In genomic region chr11:7198006-7198405, GRCm38 (mm10) we compare ENCODE assay signal across 21 mouse cellular contexts. TPM values are rescaled to one million over a fixed set of nuclear protein-coding genes. Genes with fewer than 3 reads are reported as not detected.
DNase-seq lines count a peak whose midpoint lies in the region; ATAC-seq and TF ChIP-seq lines count a peak whose summit lies in the region.
"Had no signal": no experiment of that assay in that cellular context is flagged by ENCODE, and none has a peak within 500 bp of the region (broad histone marks: within the 10 kb centered on the region; RNA-seq: fewer than 3 reads in every experiment).

No protein-coding gene starts in this region.

- no peaks in the 10 kb centered on the region for H3K36me3 ChIP-seq in intestine, embryonic 14.5 days (ENCODE audit: control insufficient read depth, insufficient read depth, low read length)
- no peaks in the 10 kb centered on the region for H3K36me3 ChIP-seq in intestine, embryonic 16.5 days (ENCODE audit: control insufficient read depth, insufficient read depth, low read length)
- H3K36me3 ChIP-seq in midbrain, embryonic 13.5 days = no peaks in the 10 kb centered on the region
- H3K36me3 ChIP-seq in midbrain, embryonic 16.5 days (ENCODE audit: control insufficient read depth, insufficient read depth, low read length) = no peaks in the 10 kb centered on the region
- no peaks in the 10 kb centered on the region for H3K36me3 ChIP-seq in liver, postnatal 0 days (replicated peaks; ENCODE audit: insufficient read depth, low read length)
- H3K36me3 ChIP-seq: hindbrain, embryonic 13.5 days; limb, embryonic 15.5 days; midbrain, embryonic 12.5 days had no signal

- H3K4me2 ChIP-seq in intestine, embryonic 14.5 days (ENCODE audit: low read length) = no peak overlapping the region
- no peak overlapping the region for H3K4me2 ChIP-seq in intestine, embryonic 16.5 days (ENCODE audit: low read depth, low read length)
- H3K4me2 ChIP-seq in midbrain, embryonic 13.5 days (replicated peaks) = no peak overlapping the region
- H3K4me2 ChIP-seq in midbrain, embryonic 16.5 days (ENCODE audit: low read length) = no peak overlapping the region
- H3K4me2 ChIP-seq in liver, postnatal 0 days (ENCODE audit: low read depth, low read length) = peak overlapping the region; percentile 29; the same call in 1 of the 2 replicates
- H3K4me2 ChIP-seq: hindbrain, embryonic 13.5 days; limb, embryonic 15.5 days had no signal

- H3K4me3 ChIP-seq in intestine, embryonic 14.5 days (ENCODE audit: low read depth, low read length) = no peak overlapping the region
- H3K4me3 ChIP-seq in intestine, embryonic 16.5 days (ENCODE audit: low read length) = no peak overlapping the region
- H3K4me3 ChIP-seq in midbrain, embryonic 13.5 days (replicated peaks) = no peak overlapping the region
- no peak overlapping the region for H3K4me3 ChIP-seq in midbrain, embryonic 16.5 days (ENCODE audit: low read depth, low read length)
- H3K4me3 ChIP-seq in liver, postnatal 0 days (ENCODE audit: low read depth, low read length) = peak overlapping the region; percentile 38
- H3K4me3 ChIP-seq: hindbrain, embryonic 13.5 days; limb, embryonic 15.5 days; midbrain, embryonic 12.5 days had no signal

- no peaks in the 10 kb centered on the region for H3K27me3 ChIP-seq in intestine, embryonic 14.5 days (replicated peaks; ENCODE audit: control insufficient read depth, insufficient read depth, low read length)
- no peaks in the 10 kb centered on the region for H3K27me3 ChIP-seq in intestine, embryonic 16.5 days (replicated peaks; ENCODE audit: control insufficient read depth, insufficient read depth, low read length)
- peaks cover 5% of the 10 kb centered on the region; the same call in 1 of the 2 replicates for H3K27me3 ChIP-seq in midbrain, embryonic 13.5 days
- H3K27me3 ChIP-seq in midbrain, embryonic 16.5 days (ENCODE audit: control insufficient read depth, insufficient read depth, low read depth, low read length) = no peaks in the 10 kb centered on the region
- no peaks in the 10 kb centered on the region for H3K27me3 ChIP-seq in liver, postnatal 0 days (ENCODE audit: insufficient read depth, low read length)
- H3K27me3 ChIP-seq: hindbrain, embryonic 13.5 days; limb, embryonic 15.5 days had no signal

- H3K27ac ChIP-seq in intestine, embryonic 14.5 days (ENCODE audit: low read depth) = no peak overlapping the region
- no peak overlapping the region for H3K27ac ChIP-seq in intestine, embryonic 16.5 days (ENCODE audit: low read length)
- no peak overlapping the region for H3K27ac ChIP-seq in midbrain, embryonic 13.5 days
- H3K27ac ChIP-seq in midbrain, embryonic 16.5 days (ENCODE audit: low read length) = no peak overlapping the region
- H3K27ac ChIP-seq in liver, postnatal 0 days (ENCODE audit: low read depth) = peak overlapping the region; percentile 96
- H3K27ac ChIP-seq: hindbrain, embryonic 13.5 days; limb, embryonic 15.5 days; midbrain, embryonic 12.5 days had no signal

- TF ChIP-seq CTCF in liver, postnatal 0 days (IDR thresholded peaks at IDR 0.05; ENCODE audit: low read depth) = no peak

- DNase-seq in intestine, embryonic 14.5 days (ENCODE audit: low spot score) = no peak
- DNase-seq in kidney, postnatal 14 days = peak; percentile 28
- peak; percentile 65 for DNase-seq in liver, postnatal 0 days
- no peak for DNase-seq in right cerebral cortex, adult 2 months (ENCODE audit: low spot score in 2 of 2)
- DNase-seq in layer of hippocampus, postnatal 14 days (ENCODE audit: low spot score in 2 of 2) = no peak
- DNase-seq: adrenal gland, postnatal 25 days; gastrocnemius, postnatal 25 days; thymus, postnatal 25 days had no signal

- H3K4me1 ChIP-seq in intestine, embryonic 14.5 days (replicated peaks; ENCODE audit: control insufficient read depth, insufficient read depth, low read length) = no peaks in the 10 kb centered on the region
- peaks cover 6% of the 10 kb centered on the region; the same call in 1 of the 2 replicates for H3K4me1 ChIP-seq in intestine, embryonic 16.5 days (ENCODE audit: control insufficient read depth, insufficient read depth, low read length)
- peaks cover 11% of the 10 kb centered on the region for H3K4me1 ChIP-seq in midbrain, embryonic 13.5 days (replicated peaks)
- peaks cover 5% of the 10 kb centered on the region; the same call in 1 of the 2 replicates for H3K4me1 ChIP-seq in midbrain, embryonic 16.5 days (ENCODE audit: control insufficient read depth, insufficient read depth, low read length)
- peaks cover 6% of the 10 kb centered on the region; the same call in 1 of the 2 replicates for H3K4me1 ChIP-seq in liver, postnatal 0 days (ENCODE audit: insufficient read depth)
- H3K4me1 ChIP-seq: hindbrain, embryonic 13.5 days; limb, embryonic 15.5 days had no signal

- peak; percentile 1; the same call in 1 of the 2 replicates for ATAC-seq in intestine, embryonic 14.5 days (replicated peaks; ENCODE audit: low FRiP score, low TSS enrichment, low read depth)
- ATAC-seq in intestine, embryonic 16.5 days = no peak
- ATAC-seq in midbrain, embryonic 13.5 days = peak; percentile 18; the same call in 1 of the 2 replicates
- ATAC-seq in midbrain, embryonic 16.5 days = no peak
- peak; percentile 7 for ATAC-seq in liver, postnatal 0 days

- TF ChIP-seq EP300 in liver, postnatal 0 days (IDR thresholded peaks at IDR 0.05; ENCODE audit: low read depth) = no peak

- H3K9ac ChIP-seq in intestine, embryonic 14.5 days (ENCODE audit: low read length) = no peak overlapping the region
- H3K9ac ChIP-seq in intestine, embryonic 16.5 days (ENCODE audit: low read depth, low read length) = no peak overlapping the region
- H3K9ac ChIP-seq in midbrain, embryonic 13.5 days (replicated peaks) = no peak overlapping the region
- H3K9ac ChIP-seq in midbrain, embryonic 16.5 days (ENCODE audit: low read depth, low read length) = no peak overlapping the region
- H3K9ac ChIP-seq in liver, postnatal 0 days (replicated peaks) = peak overlapping the region; percentile 68
- H3K9ac ChIP-seq: hindbrain, embryonic 13.5 days; limb, embryonic 15.5 days had no signal

- 92% methylated on average over 19 of the region's 19 CpGs for WGBS in intestine, embryonic 14.5 days
- 89% methylated on average over 19 of the region's 19 CpGs for WGBS in intestine, embryonic 16.5 days
- WGBS in midbrain, embryonic 13.5 days = 87% methylated on average over 19 of the region's 19 CpGs
- WGBS in midbrain, embryonic 16.5 days = 85% methylated on average over 19 of the region's 19 CpGs
- WGBS in liver, postnatal 0 days (ENCODE audit: insufficient replicate concordance) = 64% methylated on average over 19 of the region's 19 CpGs

- H3K9me3 ChIP-seq in intestine, embryonic 14.5 days (ENCODE audit: control insufficient read depth, low read length) = 0 out of 2 replicates have a peak, but pooled peaks cover 4% of the 10 kb centered on the region
- H3K9me3 ChIP-seq in intestine, embryonic 16.5 days (ENCODE audit: control insufficient read depth, low read length) = no peaks in the 10 kb centered on the region
- H3K9me3 ChIP-seq in midbrain, embryonic 13.5 days = no peaks in the 10 kb centered on the region
- no peaks in the 10 kb centered on the region; the same call in 1 of the 2 replicates for H3K9me3 ChIP-seq in midbrain, embryonic 16.5 days (replicated peaks; ENCODE audit: control insufficient read depth, low read length, poor library complexity, severe bottlenecking)
- H3K9me3 ChIP-seq in liver, postnatal 0 days (ENCODE audit: low read length) = no peaks in the 10 kb centered on the region
- H3K9me3 ChIP-seq: hindbrain, embryonic 13.5 days; limb, embryonic 15.5 days; midbrain, embryonic 12.5 days had no signal

RNA-seq across cellular contexts. Expression of gene Igfbp1, which starts 0.4 kb away (rescaled TPM):
- polyA plus RNA-seq in intestine, embryonic 14.5 days (2014; fragmentation: Nextera tagmentation; extraction: Ambion mirVana) = 0.15 and 0.57 TPM in 2 replicates
- 3.3 and 6.4 TPM in 2 replicates for polyA plus RNA-seq in intestine, embryonic 16.5 days (2015; fragmentation: Nextera tagmentation; extraction: Ambion mirVana)
- 0.09 and 0.17 TPM in 2 replicates for polyA plus RNA-seq in midbrain, embryonic 13.5 days (2015; fragmentation: Nextera tagmentation; extraction: Ambion mirVana)
- 0.11 and 0.27 TPM in 2 replicates for polyA plus RNA-seq in midbrain, embryonic 16.5 days (2015; fragmentation: Nextera tagmentation; extraction: Ambion mirVana)
- polyA plus RNA-seq in liver, postnatal 0 days (2015; fragmentation: Nextera tagmentation; extraction: Ambion mirVana) = 1,301 and 1,767 TPM in 2 replicates
- not detected for total RNA-seq in layer of hippocampus, postnatal 14 days (2021)
- total RNA-seq: adrenal gland, postnatal 25 days; common myeloid progenitor, adult 5-6 weeks; gastrocnemius, postnatal 25 days; layer of hippocampus, adult 18-20 months; left cerebral cortex, adult 8-10 months; MEL had no signal
- polyA plus RNA-seq: heart, embryonic 14.5 days had no signal

RNA-seq across cellular contexts. Expression of gene Gm11985, which starts 9.6 kb away (rescaled TPM):
- not detected in 2 replicates for polyA plus RNA-seq in intestine, embryonic 14.5 days (2014; fragmentation: Nextera tagmentation; extraction: Ambion mirVana)
- not detected in 2 replicates for polyA plus RNA-seq in intestine, embryonic 16.5 days (2015; fragmentation: Nextera tagmentation; extraction: Ambion mirVana)
- polyA plus RNA-seq in midbrain, embryonic 13.5 days (2015; fragmentation: Nextera tagmentation; extraction: Ambion mirVana) = not detected in 2 replicates
- polyA plus RNA-seq in midbrain, embryonic 16.5 days (2015; fragmentation: Nextera tagmentation; extraction: Ambion mirVana) = not detected in 2 replicates
- 0.11 TPM in 2 replicates for polyA plus RNA-seq in liver, postnatal 0 days (2015; fragmentation: Nextera tagmentation; extraction: Ambion mirVana)
- total RNA-seq in layer of hippocampus, postnatal 14 days (2021) = not detected
- total RNA-seq: adrenal gland, postnatal 25 days; common myeloid progenitor, adult 5-6 weeks; gastrocnemius, postnatal 25 days; layer of hippocampus, adult 18-20 months; left cerebral cortex, adult 8-10 months; MEL had no signal
- polyA plus RNA-seq: heart, embryonic 14.5 days; hindbrain, embryonic 13.5 days; limb, embryonic 15.5 days; midbrain, embryonic 12.5 days; neural tube, embryonic 11.5 days; stomach, embryonic 16.5 days had no signal

RNA-seq across cellular contexts. Expression of gene Igfbp3, which starts 15.7 kb away (rescaled TPM):
- polyA plus RNA-seq in intestine, embryonic 14.5 days (2014; fragmentation: Nextera tagmentation; extraction: Ambion mirVana) = 49.4 and 49.5 TPM in 2 replicates
- polyA plus RNA-seq in intestine, embryonic 16.5 days (2015; fragmentation: Nextera tagmentation; extraction: Ambion mirVana) = 24.0 and 39.8 TPM in 2 replicates
- 5.6 and 7.1 TPM in 2 replicates for polyA plus RNA-seq in midbrain, embryonic 13.5 days (2015; fragmentation: Nextera tagmentation; extraction: Ambion mirVana)
- polyA plus RNA-seq in midbrain, embryonic 16.5 days (2015; fragmentation: Nextera tagmentation; extraction: Ambion mirVana) = 13.7 and 15.6 TPM in 2 replicates
- polyA plus RNA-seq in liver, postnatal 0 days (2015; fragmentation: Nextera tagmentation; extraction: Ambion mirVana) = 27.4 and 31.3 TPM in 2 replicates
- 10 to 100 TPM; 33.3 to 36.6 TPM for total RNA-seq in layer of hippocampus, postnatal 14 days (2021)
- total RNA-seq: MEL had no signal

Comparison
In these comparisons a context has a peak if more than half of its experiments do, and no peak if none do; other contexts are left out.
1. ATAC-seq: peak in intestine, embryonic 14.5 days (single experiment), midbrain, embryonic 13.5 days (single experiment) and liver, postnatal 0 days (single experiment); none in intestine, embryonic 16.5 days (single experiment) and midbrain, embryonic 16.5 days (single experiment).
2. DNase-seq: peak in kidney, postnatal 14 days (single experiment) and liver, postnatal 0 days (single experiment); none in intestine, embryonic 14.5 days (single experiment), right cerebral cortex, adult 2 months (0 of 2) and layer of hippocampus, postnatal 14 days (0 of 2).
3. RNA of gene Igfbp1, which starts 0.4 kb away (polyA plus RNA-seq): 1,301 to 1,767 TPM in liver, postnatal 0 days; 3.3 to 6.4 TPM in intestine, embryonic 16.5 days, 0.15 to 0.57 TPM in intestine, embryonic 14.5 days, 0.11 to 0.27 TPM in midbrain, embryonic 16.5 days and 0.09 to 0.17 TPM in midbrain, embryonic 13.5 days; every median in the first group is over 100 times any median in the second.